Mouse (Mus musculus): Measurements from ENCODE around the gene Gpr89.

The Gpr89 gene

DNA sequence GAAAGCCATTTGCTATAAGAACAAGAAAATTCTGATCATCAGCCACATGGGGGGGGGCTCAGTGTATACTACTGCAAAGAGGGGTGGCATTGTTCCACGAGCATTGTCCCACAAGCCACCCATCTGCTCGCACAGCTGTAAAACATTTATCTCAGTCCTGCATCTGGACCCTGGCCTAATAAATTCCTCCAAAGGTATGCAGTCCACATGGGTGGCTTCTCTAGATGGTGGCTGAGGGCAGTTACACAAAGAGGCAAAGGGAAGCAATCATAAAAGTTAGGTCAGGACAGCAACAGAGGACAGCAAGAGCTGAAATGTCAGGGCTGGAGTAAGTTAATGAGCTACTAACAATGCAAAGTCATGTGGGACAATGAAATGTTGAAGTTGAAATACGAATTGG lies 81.4 kb downstream of the Gpr89 start:
- DNase-seq (ENCODE audit: low spot score): no peak

GRCm38 (mm10) chr3:96821581-96821980 lies 83.6 kb downstream of the Gpr89 start:
- DNase-seq (ENCODE audit: low spot score): no peak

- DNase-seq (ENCODE audit: low spot score): no peak
Measured at GRCm38 (mm10) chr3:96820116-96820915, 84.8 kb downstream of the Gpr89 start.

Measured in ovary, postnatal 36 days (tissue).